Mouse (Mus musculus): Measurements from ENCODE around the gene Glod4. TPM values are rescaled to one million over a fixed set of nuclear protein-coding genes. Genes with fewer than 3 reads are reported as not detected.

Gene Glod4
- polyA plus RNA-seq, 1 experiment from 2014 or later: 136 TPM

- Histone ChIP-seq H3K4me2 (no peak overlapping the region), H3K27me3 (no peaks in the 10 kb centered on the region), H3K4me3 (replicated peaks) (no peak overlapping the region), H3K27ac (no peak overlapping the region), H3K9ac (replicated peaks) (no peak overlapping the region), H3K9me3 (no peaks in the 10 kb centered on the region), H3K36me3 (peaks cover 17% of the 10 kb centered on the region; the same call in 1 of the 2 replicates), H3K4me1 (replicated peaks) (0 out of 2 replicates have a peak, but pooled peaks cover 4% of the 10 kb centered on the region)
- ATAC-seq (ENCODE audit: insufficient number of reproducible peaks, insufficient read depth, low FRiP score, low TSS enrichment, low read depth): no peak
- 96% methylated on average over 1 of the region's 1 CpGs for WGBS
Measured at GRCm38 (mm10) chr11:76145169-76145568, 98.4 kb downstream of the Glod4 start.

- Histone ChIP-seq H3K4me3 (replicated peaks) (no peak overlapping the region), H3K9ac (replicated peaks) (no peak overlapping the region), H3K4me2 (no peak overlapping the region), H3K27ac (no peak overlapping the region), H3K27me3 (no peaks in the 10 kb centered on the region), H3K4me1 (replicated peaks) (0 out of 2 replicates have a peak, but pooled peaks cover 4% of the 10 kb centered on the region), H3K9me3 (no peaks in the 10 kb centered on the region), H3K36me3 (peaks cover 17% of the 10 kb centered on the region; the same call in 1 of the 2 replicates)
- WGBS: 94% methylated on average over 8 of the region's 8 CpGs
- no peak for ATAC-seq (ENCODE audit: insufficient number of reproducible peaks, insufficient read depth, low FRiP score, low TSS enrichment, low read depth)
Measured at GRCm38 (mm10) chr11:76144386-76144785, 99.1 kb downstream of the Glod4 start.

DNA sequence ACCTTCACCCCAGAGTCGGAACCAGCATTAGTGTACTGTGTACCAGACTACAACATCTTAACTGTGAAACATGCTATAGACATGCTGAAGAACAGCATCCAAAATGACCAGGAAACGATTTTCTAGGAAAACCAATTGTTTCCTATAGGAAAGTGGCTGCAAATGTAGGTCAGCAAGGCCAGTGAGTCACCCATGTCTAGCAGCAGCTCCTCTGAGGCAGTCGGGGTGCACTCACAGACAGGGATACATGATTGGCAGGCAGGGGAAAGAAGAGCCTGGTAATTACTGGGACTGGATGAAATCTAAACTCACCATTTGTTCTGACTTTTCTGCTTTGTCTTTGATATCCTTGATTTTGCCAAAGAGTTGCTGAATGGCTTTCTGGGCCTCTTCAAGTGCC, 105.5 kb downstream of the Glod4 start:
- ATAC-seq (ENCODE audit: insufficient number of reproducible peaks, insufficient read depth, low FRiP score, low TSS enrichment, low read depth): no peak
- WGBS: 80% methylated on average over 3 of the region's 3 CpGs
- Histone ChIP-seq H3K36me3 (peaks cover 43% of the 10 kb centered on the region), H3K9me3 (no peaks in the 10 kb centered on the region), H3K9ac (replicated peaks) (no peak overlapping the region), H3K4me2 (no peak overlapping the region), H3K27me3 (no peaks in the 10 kb centered on the region), H3K27ac (no peak overlapping the region), H3K4me3 (replicated peaks) (no peak overlapping the region), H3K4me1 (replicated peaks) (no peaks in the 10 kb centered on the region)

GRCm38 (mm10) chr11:76135641-76136437, 107.7 kb downstream of the Glod4 start:
- Histone ChIP-seq H3K4me2 (no peak overlapping the region), H3K27ac (no peak overlapping the region), H3K9ac (replicated peaks) (no peak overlapping the region), H3K9me3 (no peaks in the 10 kb centered on the region), H3K36me3 (peaks cover 51% of the 10 kb centered on the region), H3K27me3 (no peaks in the 10 kb centered on the region), H3K4me1 (replicated peaks) (no peaks in the 10 kb centered on the region), H3K4me3 (replicated peaks) (no peak overlapping the region)
- 74% methylated on average over 7 of the region's 7 CpGs for WGBS
- ATAC-seq (ENCODE audit: insufficient number of reproducible peaks, insufficient read depth, low FRiP score, low TSS enrichment, low read depth): no peak

- H3K4me1 ChIP-seq (replicated peaks): no peaks in the 10 kb centered on the region
- ATAC-seq (ENCODE audit: insufficient number of reproducible peaks, insufficient read depth, low FRiP score, low TSS enrichment, low read depth): no peak
- H3K36me3 ChIP-seq: peaks cover 46% of the 10 kb centered on the region
- H3K27me3 ChIP-seq: no peaks in the 10 kb centered on the region
- WGBS: 84% methylated on average over 5 of the region's 5 CpGs
- H3K4me2 ChIP-seq: no peak overlapping the region
- H3K9ac ChIP-seq (replicated peaks): no peak overlapping the region
- H3K4me3 ChIP-seq (replicated peaks): no peak overlapping the region
- no peaks in the 10 kb centered on the region for H3K9me3 ChIP-seq
- no peak overlapping the region for H3K27ac ChIP-seq
Measured at GRCm38 (mm10) chr11:76130859-76131258, 112.7 kb downstream of the Glod4 start.

DNA sequence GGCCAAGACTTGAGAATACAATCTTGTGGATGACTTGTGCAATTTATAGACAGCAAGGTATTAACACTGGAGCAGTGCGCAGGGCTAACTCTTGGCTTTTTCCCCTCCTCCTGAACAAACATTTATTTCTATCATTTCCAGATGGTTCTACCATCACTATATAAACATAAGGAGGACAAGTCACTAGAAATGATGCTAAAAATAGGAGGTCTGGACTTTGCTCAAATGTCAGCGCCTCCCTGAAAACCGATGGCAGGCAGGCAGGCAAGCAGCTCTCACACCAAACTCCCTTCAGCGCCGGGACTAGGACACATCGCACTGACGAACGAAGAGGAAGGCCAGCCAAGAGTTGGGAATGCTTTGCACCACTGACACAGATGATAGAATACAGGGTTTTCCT, 118.1 kb downstream of the Glod4 start:
- Histone ChIP-seq H3K9me3 (no peaks in the 10 kb centered on the region), H3K27ac (0 out of 2 replicates have a peak overlapping the region, but pooled peaks have one; percentile 32), H3K4me3 (replicated peaks) (no peak overlapping the region), H3K36me3 (peaks cover 20% of the 10 kb centered on the region; the same call in 1 of the 2 replicates), H3K4me1 (replicated peaks) (peaks cover 10% of the 10 kb centered on the region), H3K9ac (replicated peaks) (no peak overlapping the region), H3K4me2 (no peak overlapping the region), H3K27me3 (no peaks in the 10 kb centered on the region)
- 54% methylated on average over 8 of the region's 8 CpGs for WGBS
- no peak for ATAC-seq (ENCODE audit: insufficient number of reproducible peaks, insufficient read depth, low FRiP score, low TSS enrichment, low read depth)

- WGBS: 90% methylated on average over 1 of the region's 1 CpGs
Measured at GRCm38 (mm10) chr11:76123517-76123916, 120.0 kb downstream of the Glod4 start.

DNA sequence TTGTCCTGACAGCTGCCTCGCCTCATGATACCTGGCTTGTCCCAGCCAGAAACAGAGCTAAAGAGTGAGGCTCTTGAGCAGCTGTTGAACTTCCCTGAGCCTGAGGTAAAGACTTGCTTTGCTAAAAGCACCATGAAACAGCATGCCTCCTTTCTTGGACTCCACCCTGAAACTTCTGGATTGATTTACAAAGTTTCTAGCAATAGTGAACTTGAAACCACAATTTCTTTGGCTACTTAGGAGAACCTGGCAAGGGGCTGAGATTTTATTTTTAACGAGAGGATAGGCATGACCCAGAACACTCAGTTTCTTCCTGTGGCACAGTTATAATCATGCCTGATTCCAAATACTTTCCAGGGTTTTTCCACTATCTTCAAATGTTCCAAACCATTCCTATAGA, 121.0 kb downstream of the Glod4 start:
- Histone ChIP-seq H3K9me3 (no peaks in the 10 kb centered on the region), H3K9ac (replicated peaks) (no peak overlapping the region), H3K27me3 (no peaks in the 10 kb centered on the region), H3K4me2 (no peak overlapping the region), H3K4me3 (replicated peaks) (no peak overlapping the region), H3K4me1 (replicated peaks) (peaks cover 10% of the 10 kb centered on the region), H3K36me3 (peaks cover 25% of the 10 kb centered on the region; the same call in 1 of the 2 replicates), H3K27ac (no peak overlapping the region)
- WGBS: 71% methylated on average over 2 of the region's 2 CpGs
- ATAC-seq (ENCODE audit: insufficient number of reproducible peaks, insufficient read depth, low FRiP score, low TSS enrichment, low read depth): no peak

More at GRCm38 (mm10) chr11:76123517-76123916, 120.0 kb downstream of the Glod4 start:
- H3K36me3 ChIP-seq: peaks cover 20% of the 10 kb centered on the region; the same call in 1 of the 2 replicates
- H3K27ac ChIP-seq: no peak overlapping the region
- no peak for ATAC-seq (ENCODE audit: insufficient number of reproducible peaks, insufficient read depth, low FRiP score, low TSS enrichment, low read depth)
- H3K4me3 ChIP-seq (replicated peaks): no peak overlapping the region
- H3K9me3 ChIP-seq: no peaks in the 10 kb centered on the region
- H3K4me2 ChIP-seq: no peak overlapping the region
- H3K4me1 ChIP-seq (replicated peaks): peaks cover 10% of the 10 kb centered on the region
- H3K9ac ChIP-seq (replicated peaks): no peak overlapping the region
- H3K27me3 ChIP-seq: no peaks in the 10 kb centered on the region

- no peaks in the 10 kb centered on the region for H3K27me3 ChIP-seq
- H3K4me3 ChIP-seq (replicated peaks): no peak overlapping the region
- H3K27ac ChIP-seq: no peak overlapping the region
- no peak overlapping the region for H3K4me2 ChIP-seq
- H3K9ac ChIP-seq (replicated peaks): no peak overlapping the region
- ATAC-seq (ENCODE audit: insufficient number of reproducible peaks, insufficient read depth, low FRiP score, low TSS enrichment, low read depth): no peak
- 83% methylated on average over 4 of the region's 4 CpGs for WGBS
- peaks cover 10% of the 10 kb centered on the region for H3K4me1 ChIP-seq (replicated peaks)
- H3K9me3 ChIP-seq: no peaks in the 10 kb centered on the region
- peaks cover 37% of the 10 kb centered on the region for H3K36me3 ChIP-seq
Measured at GRCm38 (mm10) chr11:76121086-76121485, 122.4 kb downstream of the Glod4 start.

- Histone ChIP-seq H3K4me2 (no peak overlapping the region), H3K27ac (peak overlapping the region; percentile 56), H3K4me3 (replicated peaks) (no peak overlapping the region), H3K36me3 (peaks cover 37% of the 10 kb centered on the region), H3K9me3 (no peaks in the 10 kb centered on the region), H3K9ac (replicated peaks) (no peak overlapping the region), H3K27me3 (no peaks in the 10 kb centered on the region), H3K4me1 (replicated peaks) (peaks cover 7% of the 10 kb centered on the region)
- WGBS: 46% methylated on average over 10 of the region's 10 CpGs
- peak; percentile 56; the same call in 1 of the 2 replicates for ATAC-seq (ENCODE audit: insufficient number of reproducible peaks, insufficient read depth, low FRiP score, low TSS enrichment, low read depth)
Measured at GRCm38 (mm10) chr11:76120407-76120901, 123.1 kb downstream of the Glod4 start.

DNA sequence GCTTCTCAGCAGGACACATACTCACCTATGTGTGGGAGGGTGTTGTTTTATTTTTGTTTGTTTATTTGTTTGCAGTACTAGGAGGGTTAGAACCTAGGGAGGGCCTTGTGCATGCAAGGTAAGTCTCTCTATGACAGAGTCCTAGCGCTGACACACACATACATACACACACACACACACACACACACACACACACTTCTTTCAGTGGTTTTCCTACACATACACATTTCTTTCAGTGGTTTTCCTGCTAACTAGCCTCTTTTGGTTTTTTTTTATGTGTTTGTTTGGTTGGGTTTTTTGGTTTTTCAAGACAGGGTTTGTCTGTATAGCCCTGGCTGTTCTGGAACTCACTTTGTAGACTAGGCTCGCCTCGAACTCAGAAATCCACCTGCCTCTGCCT, 133.1 kb downstream of the Glod4 start:
- Histone ChIP-seq H3K9ac (replicated peaks) (no peak overlapping the region), H3K9me3 (no peaks in the 10 kb centered on the region), H3K4me1 (replicated peaks) (peaks cover 36% of the 10 kb centered on the region), H3K27ac (no peak overlapping the region), H3K4me3 (replicated peaks) (no peak overlapping the region), H3K36me3 (peaks cover 32% of the 10 kb centered on the region), H3K27me3 (no peaks in the 10 kb centered on the region), H3K4me2 (no peak overlapping the region)
- WGBS: 97% methylated on average over 3 of the region's 3 CpGs
- no peak for ATAC-seq (ENCODE audit: insufficient number of reproducible peaks, insufficient read depth, low FRiP score, low TSS enrichment, low read depth)
